In the genomic region with DNA sequence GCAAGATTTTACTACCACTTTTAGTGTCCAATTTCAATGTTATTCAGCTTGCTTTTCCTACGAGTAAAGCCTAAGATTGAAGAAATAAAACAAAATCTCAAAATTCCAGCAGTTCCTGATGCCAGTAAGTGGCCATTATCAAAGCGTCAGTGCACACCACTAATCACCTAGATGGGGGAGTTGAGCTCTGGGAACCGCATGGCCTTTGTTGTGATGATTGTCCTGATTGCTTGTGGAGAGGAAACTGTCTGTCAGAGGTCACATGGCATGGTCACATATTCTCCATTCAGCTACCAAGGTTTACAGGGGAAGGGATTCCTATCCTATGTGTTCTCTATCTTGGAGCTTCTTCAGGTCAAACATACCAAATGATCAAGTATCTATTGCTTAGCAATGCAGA, we compare ENCODE assay signal across 17 mouse cellular contexts.
"Had no signal": no experiment of that assay in that cellular context is flagged by ENCODE, and none has a peak within 500 bp of the region (broad histone marks: within the 10 kb centered on the region; RNA-seq: fewer than 3 reads in every experiment).

No protein-coding gene starts in this region.

- H3K4me2 ChIP-seq: limb, embryonic 13.5 days; liver, embryonic 12.5 days; liver, embryonic 15.5 days; lung, embryonic 15.5 days; midbrain, embryonic 11.5 days; stomach, embryonic 15.5 days had no signal

- ATAC-seq: liver, embryonic 12.5 days had no signal

- H3K4me3 ChIP-seq: limb, embryonic 10.5 days; limb, embryonic 13.5 days; liver, embryonic 12.5 days; liver, embryonic 15.5 days; lung, embryonic 15.5 days; stomach, embryonic 15.5 days had no signal

- H3K9ac ChIP-seq: limb, embryonic 13.5 days; liver, embryonic 12.5 days; liver, embryonic 15.5 days; lung, embryonic 15.5 days; stomach, embryonic 15.5 days had no signal

- H3K27me3 ChIP-seq: limb, embryonic 13.5 days; liver, embryonic 12.5 days; liver, embryonic 15.5 days; lung, embryonic 15.5 days; stomach, embryonic 15.5 days had no signal

- H3K27ac ChIP-seq: limb, embryonic 10.5 days; limb, embryonic 13.5 days; liver, embryonic 12.5 days; liver, embryonic 15.5 days; lung, embryonic 15.5 days; stomach, embryonic 15.5 days had no signal

- H3K9me3 ChIP-seq: limb, embryonic 10.5 days; limb, embryonic 13.5 days; liver, embryonic 12.5 days; liver, embryonic 15.5 days; lung, embryonic 15.5 days; stomach, embryonic 15.5 days had no signal

- DNase-seq: kidney, postnatal 14 days; kidney, postnatal 4 days; liver; lung, adult 18-20 months; lung, postnatal 10 days; lung, postnatal 4 days; midbrain, embryonic 14.5 days; right cerebral cortex, postnatal 25 days; spleen, adult 18-20 months; thymus, postnatal 25 days had no signal

- H3K4me1 ChIP-seq: limb, embryonic 10.5 days; limb, embryonic 13.5 days; liver, embryonic 15.5 days; lung, embryonic 15.5 days; stomach, embryonic 15.5 days had no signal

- H3K36me3 ChIP-seq: limb, embryonic 10.5 days; limb, embryonic 13.5 days; liver, embryonic 12.5 days; liver, embryonic 15.5 days; lung, embryonic 15.5 days; stomach, embryonic 15.5 days had no signal
